Mouse (Mus musculus) E14TG2a.4 (cell line): Measurements from ENCODE around the gene Tmem145.

Experiments
- CTCF ChIP-seq: conservative IDR thresholded peaks from 2 replicates; pipeline ENCODE4 v1.5.1; 2014; ENCODE audit warnings: low read length
- NANOG ChIP-seq: IDR thresholded peaks from 2 replicates; pipeline ENCODE4 v1.6.1; 2014; ENCODE audit warnings: borderline replicate concordance, low read length, mixed read lengths

DNA sequence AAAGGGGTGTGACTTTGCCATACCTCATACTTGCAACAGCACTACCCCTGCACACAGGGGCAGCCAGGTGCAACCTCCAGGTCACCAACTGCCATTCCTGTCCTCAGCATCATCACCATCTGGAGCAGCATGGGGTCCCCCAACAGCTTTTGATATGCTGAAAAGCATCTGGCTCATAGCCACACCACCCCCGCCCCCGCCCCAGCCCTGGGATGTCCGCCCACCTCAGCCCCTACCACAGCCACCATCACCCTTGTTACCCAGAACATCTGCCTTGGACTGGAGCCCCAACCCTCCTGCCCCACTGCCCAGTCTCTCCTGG, 2.3 kb upstream of the Tmem145 start:
- no peak for TF ChIP-seq CTCF
- TF ChIP-seq NANOG, result no peak
